Mouse (Mus musculus) layer of hippocampus, postnatal 36 days (tissue): ENCODE results near the gene Zeb2. TPM values are rescaled to one million over a fixed set of nuclear protein-coding genes. Genes with fewer than 3 reads are reported as not detected.

Source experiments
- DNase-seq, 2 experiments: peaks; one replicate each; pipeline ENCODE4 v3.0.0; 2022
- total RNA-seq, 2 experiments: library from RNA; stranded (reverse); gene quantifications; 2 replicates each; pipeline ENCODE4 v1.2.3; 2021

Zeb2 gene
- total RNA-seq, result 100 to 1,000 TPM; 402 to 403 TPM

DNA sequence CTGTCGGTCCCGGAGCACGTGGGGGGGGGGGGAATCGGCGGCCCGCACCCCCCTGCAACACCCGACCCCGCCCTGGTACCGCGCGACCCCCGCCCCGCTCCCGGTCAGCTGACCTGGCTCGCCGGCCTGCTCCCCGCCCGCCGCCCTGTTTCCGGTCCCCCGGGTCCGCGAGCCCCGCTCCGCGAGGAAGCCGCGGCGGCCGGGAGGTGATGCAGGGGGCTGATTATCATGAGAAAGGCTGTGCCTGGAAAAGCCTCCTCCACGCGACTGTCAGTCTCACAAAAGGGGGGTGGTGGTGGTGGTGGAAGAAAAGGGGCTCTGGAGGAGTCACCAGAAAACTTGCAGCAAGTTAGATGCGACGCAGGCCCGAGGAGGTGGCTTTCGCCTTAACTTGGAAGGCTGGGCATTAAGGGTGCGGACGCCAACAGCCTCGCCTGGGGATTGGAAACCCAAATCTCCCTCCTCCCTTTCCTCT lies at the start of gene Zeb2:
TSS of gene Zeb2 (minus strand) at position 309 of the 475 bp plus-strand sequence.
- peak; percentile 77 to 84 for DNase-seq

DNA sequence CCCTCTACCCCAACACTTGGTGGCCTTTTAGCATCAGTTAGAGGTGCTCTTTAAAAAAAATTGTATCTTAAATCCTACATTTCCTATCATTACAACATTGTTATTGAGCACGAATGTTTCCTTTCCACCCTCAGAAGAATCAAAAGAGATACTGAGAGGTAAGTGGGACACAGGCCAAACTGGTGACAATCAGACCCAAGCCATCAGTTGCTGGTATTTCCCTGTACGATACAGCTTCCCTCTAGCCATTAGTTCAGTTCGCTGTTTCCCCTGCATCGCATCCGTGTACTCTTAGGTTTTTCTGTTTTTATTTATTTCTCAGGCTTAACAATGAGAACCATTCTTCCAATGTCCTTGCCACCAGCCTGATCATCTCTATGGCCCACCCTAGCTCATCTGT lies 41.6 kb upstream of the Zeb2 start:
- DNase-seq, result no peak

DNA sequence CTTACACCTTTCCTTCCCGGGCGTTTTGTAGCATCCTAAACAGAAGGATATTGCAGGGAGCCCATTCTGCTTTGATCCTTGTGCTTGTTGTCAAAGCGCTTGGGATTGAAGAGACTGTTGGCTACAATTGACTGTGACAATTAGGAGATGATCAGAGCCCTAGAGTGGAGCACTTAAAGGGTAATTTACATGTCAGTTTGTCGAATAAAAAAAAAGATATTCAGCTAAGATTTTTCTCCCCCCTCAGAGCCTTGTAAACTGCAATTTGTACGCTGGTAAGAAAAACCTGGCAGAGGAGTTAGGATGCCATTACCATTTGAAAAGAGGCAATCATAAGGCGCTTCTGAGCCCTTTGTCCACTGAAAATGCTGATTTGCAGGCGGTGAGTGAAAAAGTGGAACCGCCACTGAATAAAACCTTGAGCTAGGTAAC lies 41.2 kb upstream of the Zeb2 start:
- no peak for DNase-seq

DNA sequence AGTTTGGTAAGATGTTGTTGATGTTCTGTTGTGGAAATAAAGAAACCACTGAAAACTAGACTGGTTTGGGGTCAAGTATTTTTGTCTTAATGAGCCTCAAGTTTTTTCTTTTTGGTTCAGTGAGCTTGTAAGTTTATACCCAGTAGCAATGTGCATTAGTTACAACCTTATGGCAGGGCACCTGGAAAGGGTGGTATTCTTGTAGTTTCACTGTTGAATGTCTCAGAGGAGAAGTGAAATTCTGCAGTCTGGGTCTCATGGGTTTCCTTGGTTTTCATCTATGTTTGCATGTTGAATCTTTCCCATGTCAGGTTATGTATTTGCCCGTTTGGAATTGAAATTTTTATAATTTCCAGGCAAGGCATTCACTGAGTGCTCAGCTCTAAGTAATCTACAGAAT lies 36.1 kb upstream of the Zeb2 start:
- no peak for DNase-seq

DNA sequence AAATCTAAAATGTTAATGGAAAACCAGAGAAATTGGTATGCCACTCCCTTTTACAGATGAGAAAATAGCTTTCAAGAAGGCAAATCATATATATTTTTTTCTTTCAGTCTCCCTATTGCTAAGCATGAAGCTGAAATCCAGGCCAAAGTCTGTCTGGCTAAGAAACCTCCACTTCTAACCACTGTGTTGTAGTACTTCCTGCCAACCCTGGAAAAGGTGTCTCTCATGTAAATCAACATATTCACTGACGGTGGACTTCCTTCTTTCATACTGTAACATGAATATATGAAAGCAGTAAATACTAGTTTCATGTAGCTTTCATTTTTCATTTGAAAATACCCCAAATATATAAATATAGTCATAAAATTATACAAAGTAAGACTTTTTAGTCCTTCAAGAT lies 26.0 kb upstream of the Zeb2 start:
- no peak for DNase-seq

DNA sequence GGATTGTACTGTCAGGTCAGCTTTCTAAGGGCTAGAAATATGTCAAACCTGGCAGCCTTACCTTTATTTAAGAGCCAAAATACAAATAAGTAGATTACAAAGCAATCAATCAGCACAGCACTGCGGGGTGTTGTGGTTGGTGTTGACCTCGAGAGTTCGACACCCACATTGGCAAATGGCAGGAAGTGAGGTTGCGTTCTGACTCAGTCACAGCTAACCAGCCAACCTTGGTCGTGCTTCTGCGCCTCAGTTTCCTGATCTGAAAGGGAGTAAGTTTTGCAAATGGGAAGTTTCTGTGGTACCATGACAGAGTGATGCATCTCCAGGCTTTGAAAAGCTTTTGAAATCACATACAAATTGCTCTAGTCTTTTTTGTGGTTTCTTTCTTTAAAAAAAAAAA lies 21.7 kb upstream of the Zeb2 start:
- DNase-seq, result no peak

DNA sequence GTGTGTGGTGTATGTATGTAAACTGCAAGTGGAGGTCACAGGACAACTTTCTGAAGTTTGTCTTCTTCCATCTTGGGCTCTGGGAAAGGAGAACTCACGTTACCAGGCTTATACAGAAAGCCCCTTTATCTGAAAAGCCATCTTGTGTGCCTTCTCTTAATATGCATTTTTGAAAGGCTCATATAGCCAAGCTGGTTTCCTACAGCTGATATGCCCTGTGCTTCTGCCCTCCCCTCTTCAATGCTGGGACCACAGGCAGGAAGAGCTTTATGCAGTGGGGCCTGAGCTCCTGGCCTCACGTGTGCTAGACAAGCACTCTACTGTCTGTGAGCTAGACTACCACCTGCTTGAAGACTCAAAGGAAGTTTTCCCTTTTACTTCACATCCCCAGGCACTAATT lies 19.6 kb upstream of the Zeb2 start:
- DNase-seq, result no peak

DNA sequence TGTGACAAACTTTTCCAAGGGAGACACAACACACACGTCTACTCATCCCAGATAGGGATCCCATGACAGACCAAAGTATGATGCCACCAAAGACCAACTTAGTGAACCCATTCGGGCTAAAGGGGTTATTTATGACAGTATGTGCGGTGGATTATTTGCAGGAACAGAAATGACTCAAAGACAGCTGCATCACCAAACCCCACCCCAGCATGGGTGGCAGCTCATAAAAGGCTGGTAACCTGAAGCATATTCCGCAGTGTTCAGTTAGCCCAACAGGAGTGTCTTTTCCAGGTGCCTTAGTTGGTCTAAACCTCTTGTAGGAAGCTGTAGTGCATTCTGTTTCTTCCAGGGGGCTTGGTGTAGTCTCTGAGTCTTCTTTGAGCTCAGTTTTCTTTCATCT lies 16.0 kb upstream of the Zeb2 start:
- no peak for DNase-seq

DNA sequence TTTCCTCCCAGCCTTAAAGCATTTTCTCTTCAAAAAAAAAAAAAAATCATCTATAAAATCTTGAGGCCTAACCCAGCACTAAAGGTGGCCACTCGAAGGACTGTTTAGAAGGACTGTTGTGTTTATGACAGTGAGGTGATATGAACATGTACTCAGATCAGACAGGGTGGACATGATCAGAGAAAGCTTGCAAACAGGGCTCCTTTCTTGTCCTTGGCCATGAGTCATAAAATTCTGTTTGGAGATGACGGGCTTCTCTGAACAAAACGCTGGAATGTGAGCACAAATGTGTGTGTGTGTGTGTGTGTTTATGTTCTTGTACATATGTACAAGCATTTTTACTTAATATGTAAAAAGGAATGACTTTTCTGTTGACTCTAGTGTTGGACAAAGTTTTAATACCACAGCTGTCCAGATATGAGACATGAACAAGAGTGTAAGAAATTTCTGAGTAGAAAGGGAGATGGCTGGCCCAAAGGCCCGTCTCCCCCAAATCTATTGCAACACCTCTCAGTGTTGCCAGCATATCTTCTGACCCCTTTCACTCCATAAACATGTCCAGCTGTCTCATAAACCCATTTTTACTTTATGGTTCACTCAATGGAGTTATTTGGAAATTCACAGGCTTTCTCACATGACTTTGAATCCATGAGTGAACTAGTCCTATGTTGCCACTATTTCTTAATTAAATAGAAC lies 13.4 kb upstream of the Zeb2 start:
- DNase-seq, result no peak

DNA sequence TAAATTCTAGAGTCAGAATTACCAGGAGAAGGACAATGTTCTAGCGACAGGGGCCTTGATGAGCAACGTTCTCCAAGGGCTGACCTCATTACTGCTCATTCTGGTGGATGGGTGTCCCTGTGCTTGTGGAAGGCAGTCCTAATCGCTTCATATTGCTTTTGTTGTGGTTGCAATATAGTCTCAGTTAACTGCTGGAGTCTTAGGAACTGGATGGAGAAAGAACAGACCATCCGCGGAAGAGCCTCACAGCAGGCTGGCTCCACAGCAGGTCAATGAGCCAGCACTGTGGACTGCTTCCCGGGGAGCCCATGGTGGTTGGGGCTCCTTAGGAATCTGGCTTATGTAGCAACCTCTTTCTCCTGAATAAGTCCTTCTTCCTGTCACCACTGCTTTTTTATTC lies 12.4 kb upstream of the Zeb2 start:
- DNase-seq, result no peak

DNA sequence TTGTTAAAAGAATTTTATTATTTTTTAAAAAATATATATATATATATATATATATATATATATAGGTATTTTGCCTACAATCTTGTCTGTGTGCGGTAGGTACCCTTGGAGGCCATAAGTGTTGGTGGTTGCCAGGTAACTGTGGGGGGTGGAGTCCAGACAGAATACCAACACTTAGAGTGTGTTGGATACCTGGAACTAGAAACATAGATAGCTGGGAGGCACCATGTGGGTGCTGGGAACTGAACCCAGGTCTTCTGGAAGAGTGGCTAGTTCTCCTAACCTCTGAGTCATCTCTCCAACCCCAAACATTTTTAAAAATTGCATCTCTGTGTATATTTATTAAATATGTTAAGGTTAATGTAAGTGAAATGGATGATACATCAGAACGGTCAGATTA lies 11.5 kb upstream of the Zeb2 start:
- no peak for DNase-seq

DNA sequence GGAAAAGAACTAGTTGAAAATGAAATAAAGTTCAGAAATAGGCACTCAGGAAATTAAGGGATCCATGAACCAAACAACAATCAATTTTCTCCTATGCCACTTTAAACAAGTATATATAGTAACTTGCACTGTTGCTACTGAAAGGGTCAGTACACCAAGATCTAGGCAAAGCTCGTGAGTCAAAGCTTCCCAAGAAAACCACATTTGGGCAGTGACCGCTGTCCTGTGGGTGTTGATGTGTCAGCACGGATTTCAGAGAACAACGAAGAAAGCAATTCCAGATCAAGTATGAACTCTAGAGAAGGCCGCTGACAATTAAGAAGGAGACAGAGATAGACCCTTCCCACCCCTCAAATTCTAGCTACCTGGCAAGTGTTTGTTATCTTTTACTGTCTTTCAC lies 9.2 kb upstream of the Zeb2 start:
- no peak for DNase-seq

DNA sequence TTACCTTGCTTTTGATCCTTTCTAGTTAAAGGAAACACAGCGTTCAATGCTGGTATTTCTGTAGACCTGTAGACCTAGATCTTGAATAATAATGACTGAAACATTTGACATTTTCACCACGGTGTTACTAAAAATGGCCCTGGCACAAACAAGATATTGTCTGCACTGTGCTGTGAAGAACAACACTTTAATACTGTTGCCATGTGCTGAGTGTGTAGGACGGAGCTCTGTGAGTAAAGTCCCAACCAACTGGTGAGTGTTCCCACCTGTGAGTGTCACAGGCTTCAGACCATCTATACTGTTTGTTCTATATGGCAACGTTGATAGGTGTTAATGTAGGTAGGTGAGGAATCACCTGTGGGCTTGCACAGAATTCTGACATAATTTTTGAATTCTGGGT lies 8.0 kb upstream of the Zeb2 start:
- DNase-seq, result no peak

DNA sequence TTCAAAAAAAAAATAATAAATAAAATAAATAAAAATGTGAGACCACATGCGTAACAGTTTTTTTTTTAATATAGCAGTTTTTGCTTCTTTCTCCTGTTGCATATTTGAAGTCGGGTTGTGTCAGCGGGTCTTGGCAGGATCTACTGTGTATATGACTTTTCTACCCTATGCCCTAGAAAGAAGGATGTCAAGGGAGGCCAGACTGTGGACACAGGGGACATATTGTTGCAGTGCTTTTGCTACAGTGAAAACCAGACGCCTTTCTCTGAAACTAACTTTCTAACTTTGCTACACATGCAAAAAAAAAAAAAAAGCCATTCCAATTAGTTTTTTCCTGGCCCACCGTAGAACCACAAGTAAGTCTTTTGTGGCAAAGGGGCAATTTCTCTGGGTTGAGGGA lies 6.3 kb upstream of the Zeb2 start:
- DNase-seq, result no peak

DNA sequence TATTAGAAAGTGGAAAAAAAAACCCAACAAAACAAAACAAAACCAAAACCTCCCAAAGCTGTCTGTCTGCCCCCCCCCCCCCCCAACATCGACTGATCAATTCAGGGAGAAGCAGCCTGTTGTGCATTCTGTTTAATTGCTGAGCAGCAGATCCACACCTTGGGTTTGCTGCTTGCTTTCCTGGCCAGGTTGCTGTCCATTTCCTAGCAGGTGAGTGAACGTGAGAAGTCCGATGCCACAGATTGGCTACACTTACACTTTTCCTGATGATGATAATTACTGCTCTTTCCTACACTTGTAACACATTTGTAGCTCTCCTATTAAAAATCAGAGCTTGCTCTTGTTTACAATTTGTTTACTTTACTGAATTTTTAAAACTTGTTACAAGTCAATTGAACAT lies 926 bp upstream of the Zeb2 start:
- DNase-seq, result no peak

DNA sequence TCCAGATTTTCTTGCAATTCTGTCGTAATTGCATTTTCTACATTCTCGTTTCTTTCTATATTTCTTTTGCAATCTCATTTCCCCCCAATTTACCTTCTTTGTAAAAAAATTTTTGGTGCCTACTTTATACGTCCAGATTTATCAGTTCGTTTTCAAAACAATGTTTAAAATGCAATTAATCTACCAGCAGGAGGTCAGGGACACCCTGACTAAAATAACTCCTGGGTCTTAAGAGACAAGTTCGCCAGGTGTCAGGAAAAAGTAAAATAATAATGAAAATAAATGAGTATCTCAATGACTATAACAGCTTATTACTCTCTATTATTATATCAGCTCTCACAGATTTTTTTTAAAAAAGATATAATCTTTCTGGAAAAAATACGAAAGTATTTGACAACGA lies 397 bp upstream of the Zeb2 start:
- no peak for DNase-seq

DNA sequence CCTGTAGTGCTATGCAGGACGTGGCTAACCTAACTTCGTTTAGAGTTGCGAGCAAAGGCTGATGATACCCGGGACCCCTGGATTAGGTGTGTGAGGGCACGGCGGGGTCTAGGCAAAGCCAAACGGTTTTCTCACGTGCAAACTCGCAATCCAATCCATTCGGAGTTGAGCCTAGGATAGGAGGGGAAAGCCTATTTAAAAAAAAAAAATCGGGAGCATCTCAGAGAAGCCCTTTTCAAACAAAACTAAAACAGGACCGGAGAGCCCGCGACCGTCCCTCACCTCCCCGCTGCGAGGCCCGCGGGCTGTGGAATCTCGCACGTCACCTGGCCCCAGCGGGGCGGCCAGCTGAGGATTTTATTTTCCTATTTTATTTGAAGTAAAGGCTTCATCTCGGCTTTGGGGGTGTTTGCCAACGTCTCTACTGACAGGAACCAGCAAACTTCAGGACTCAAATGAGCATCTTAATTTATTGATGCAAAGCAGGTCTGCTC lies 617 bp downstream of the Zeb2 start:
- peak in 1 of 2 experiments; percentile 54 for DNase-seq

DNA sequence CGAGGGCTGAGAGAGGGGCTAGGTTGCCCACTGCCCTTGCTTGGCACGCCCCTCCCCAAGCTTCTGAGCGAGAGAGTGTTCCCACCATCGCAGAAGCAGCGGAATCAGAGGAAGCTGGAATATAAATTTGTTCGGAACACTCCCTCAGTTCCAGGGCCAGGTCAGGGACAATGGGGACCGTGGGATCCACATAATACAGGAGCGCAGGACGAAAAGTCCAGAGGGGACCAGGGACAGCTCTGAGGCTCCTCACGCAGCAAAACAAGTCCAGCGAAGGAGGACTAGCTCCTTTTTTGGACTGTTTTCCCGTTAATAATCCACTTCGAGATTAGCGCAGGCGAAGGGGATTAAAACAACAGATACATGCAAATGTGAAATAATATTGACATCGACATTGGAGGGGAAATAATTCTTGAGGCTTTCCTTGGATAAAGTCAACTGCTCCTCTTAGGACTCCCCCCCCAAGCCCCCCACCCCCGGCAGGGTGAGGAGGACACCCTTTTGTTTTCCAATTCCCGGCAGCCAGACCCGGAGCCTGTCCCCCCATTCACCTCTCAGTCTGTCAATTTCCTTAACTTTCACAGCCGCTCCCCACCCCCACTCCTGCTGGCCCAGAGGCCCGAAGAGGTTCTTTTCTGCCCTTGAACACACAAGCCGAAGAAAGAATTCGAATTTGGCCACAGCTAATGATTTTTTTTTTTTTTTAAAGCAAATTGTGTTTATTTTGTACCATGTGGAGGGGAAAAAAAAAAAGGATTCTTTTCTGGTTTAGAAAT lies 1.3 kb downstream of the Zeb2 start:
- DNase-seq, result peak in 1 of 2 experiments; percentile 55

DNA sequence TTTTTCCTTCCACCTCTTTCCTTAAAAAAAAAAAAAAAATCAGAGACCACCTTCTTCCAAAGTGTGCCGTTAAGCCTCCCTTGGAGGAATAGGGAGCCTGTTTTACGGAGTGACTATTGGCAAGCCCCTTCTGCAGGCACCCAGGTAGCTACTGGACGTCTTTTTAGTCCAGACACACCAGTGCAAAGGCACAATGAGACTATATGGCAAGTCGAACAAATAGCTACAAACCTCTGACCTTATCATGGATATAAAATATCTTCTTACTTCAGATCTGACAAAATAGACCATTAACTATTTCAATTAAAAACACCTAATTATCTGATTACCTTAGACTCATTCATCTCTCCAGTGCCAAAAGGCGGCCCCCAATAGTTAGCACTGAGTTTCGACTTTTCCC lies 2.0 kb downstream of the Zeb2 start:
- no peak for DNase-seq

DNA sequence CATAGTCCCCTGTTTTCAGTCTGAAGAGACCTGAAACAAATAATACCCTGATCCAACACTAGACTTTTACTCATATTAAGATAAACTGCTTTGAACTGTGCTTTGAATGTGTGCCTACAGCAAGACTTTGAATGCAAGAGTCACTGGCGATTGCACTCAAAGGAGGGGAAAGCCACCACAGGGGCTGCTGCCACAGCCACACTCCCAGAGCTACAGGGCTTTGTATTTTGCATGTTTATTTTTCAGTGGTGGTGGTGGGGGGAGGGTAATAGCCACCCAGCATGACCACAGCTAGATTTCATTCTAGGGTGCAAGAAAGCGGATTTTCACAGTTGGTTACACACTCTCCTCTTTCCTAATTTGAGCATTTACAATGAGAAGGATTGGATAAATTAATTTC lies 2.6 kb downstream of the Zeb2 start:
- no peak for DNase-seq

DNA sequence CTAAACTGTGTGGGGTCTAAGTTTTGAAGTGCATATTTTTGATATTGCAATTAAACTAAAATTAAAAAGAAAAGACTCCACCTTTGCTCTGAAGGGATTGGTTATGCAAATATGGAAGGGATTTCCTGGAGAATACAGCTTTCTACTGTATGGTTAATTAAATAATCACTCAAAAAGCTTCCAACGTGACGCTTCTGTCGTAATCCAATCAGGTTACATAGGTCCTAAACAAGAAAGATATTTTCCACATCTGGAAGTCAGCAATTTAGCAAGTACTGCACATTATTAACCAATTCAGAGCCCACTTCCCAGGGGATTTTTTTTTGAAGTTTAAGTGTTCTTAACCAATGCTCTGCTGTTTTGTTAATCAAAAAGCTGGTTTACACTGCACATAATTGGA lies 3.3 kb downstream of the Zeb2 start:
- no peak for DNase-seq

DNA sequence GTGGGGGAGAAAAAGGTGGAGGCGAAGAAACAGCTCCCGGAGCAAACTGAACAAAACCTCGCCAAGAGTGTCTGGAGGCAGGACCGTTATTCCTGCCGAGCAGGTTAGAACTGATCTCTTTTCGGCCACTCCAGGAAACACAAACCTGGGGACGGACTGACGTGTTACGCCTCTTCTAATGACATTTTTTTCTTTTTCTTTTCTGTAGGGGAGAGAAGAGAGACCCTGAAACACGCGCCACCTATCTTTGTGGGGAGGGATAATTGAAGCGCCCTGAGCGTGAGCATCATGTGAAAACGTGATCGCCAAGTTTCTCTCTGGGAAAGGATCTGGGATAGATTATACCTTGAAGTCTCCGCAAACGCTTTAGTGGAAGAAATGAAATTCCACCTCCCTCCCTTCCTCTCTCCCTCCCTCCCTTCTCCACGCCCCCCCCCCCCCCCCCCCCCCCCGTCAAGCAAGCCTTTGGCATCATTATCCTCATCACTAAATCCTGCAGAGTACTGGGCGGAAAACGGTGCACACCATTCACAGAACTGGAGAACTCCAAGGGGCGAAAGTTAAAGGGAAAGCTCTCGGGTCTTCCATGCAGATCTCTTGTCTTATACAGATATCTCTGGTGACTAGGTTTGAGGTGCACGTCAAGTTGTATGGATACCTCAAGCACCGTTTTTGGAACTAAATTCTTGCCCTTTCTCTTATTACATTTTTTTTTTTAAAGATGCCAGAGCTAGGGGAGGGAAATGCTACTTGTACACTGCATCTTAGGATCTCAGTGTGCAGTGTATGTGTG lies 4.1 kb downstream of the Zeb2 start:
- peak in 1 of 2 experiments; percentile 62 for DNase-seq
